Mouse (Mus musculus) liver, embryonic 14.5 days (tissue): ENCODE results near the gene U2af1l4.

ENCODE experiments used
- CTCF ChIP-seq: IDR thresholded peaks from 2 replicates; pipeline ENCODE4 v1.5.1; 2016; ENCODE audit warnings: antibody characterized with exemption, low read depth, control low read depth
- EP300 ChIP-seq: IDR thresholded peaks from 2 replicates; pipeline ENCODE4 v1.6.1; 2016; ENCODE audit warnings: antibody characterized with exemption, low read depth

GRCm38 (mm10) chr7:30525954-30526353, 37.1 kb upstream of the U2af1l4 start:
- TF ChIP-seq CTCF (no peak), EP300 (no peak)
